Mouse (Mus musculus) megakaryocyte, embryonic 14.5 days (primary cell): ENCODE measurements at regions not wholly inside any gene's neighbourhood (a gene's known extent, or its start where the extent isn't known, plus 50 kb on each side); places are given as distances from the start of the nearest gene placed in this dataset.

Experiments
- H3K27me3 ChIP-seq: replicated peaks from 2 replicates; pipeline ENCODE3; 2012; ENCODE audit warnings: inconsistent platforms
- H3K36me3 ChIP-seq: replicated peaks from 2 replicates; pipeline ENCODE3; 2012; ENCODE audit warnings: low read length, inconsistent platforms, mixed read lengths
- H3K4me1 ChIP-seq: 2 replicates; pipeline ENCODE4 v1.6.1; 2012; ENCODE audit warnings: inconsistent platforms
- H3K4me3 ChIP-seq: replicated peaks from 2 replicates; pipeline ENCODE3; 2012; ENCODE audit warnings: moderate library complexity, mild to moderate bottlenecking, inconsistent platforms
- H3K9me3 ChIP-seq: 2 replicates; pipeline ENCODE4 v1.6.1; 2012; ENCODE audit warnings: inconsistent platforms
- FLI1 ChIP-seq: IDR thresholded peaks from 2 replicates; pipeline ENCODE4 v1.6.1; 2012; ENCODE audit warnings: low read length, inconsistent platforms, mixed read lengths
- GATA1 ChIP-seq: IDR thresholded peaks from 3 replicates; pipeline ENCODE4 v1.6.1; 2012; ENCODE audit warnings: mixed read lengths, low read length, inconsistent platforms, borderline replicate concordance

- Histone ChIP-seq H3K4me3 (peak overlapping the region; percentile 50), H3K9me3 (peaks cover 13% of the 10 kb centered on the region), H3K36me3 (no peaks in the 10 kb centered on the region), H3K27me3 (peaks cover 66% of the 10 kb centered on the region), H3K4me1 (peaks cover 5% of the 10 kb centered on the region; the same call in 1 of the 2 replicates)
- no peak for TF ChIP-seq FLI1
- TF ChIP-seq GATA1: no peak
Observed at GRCm38 (mm10) chr2:166412031-166412858, 256.8 kb upstream of the Sulf2 start.

GRCm38 (mm10) chr2:166409391-166409790 lies 253.9 kb upstream of the Sulf2 start:
- TF ChIP-seq FLI1: no peak
- TF ChIP-seq GATA1: no peak
- H3K36me3 ChIP-seq: no peaks in the 10 kb centered on the region
- no peak overlapping the region for H3K4me3 ChIP-seq
- peaks cover 13% of the 10 kb centered on the region for H3K9me3 ChIP-seq
- peaks cover 5% of the 10 kb centered on the region; the same call in 1 of the 2 replicates for H3K4me1 ChIP-seq
- peaks cover 74% of the 10 kb centered on the region for H3K27me3 ChIP-seq

GRCm38 (mm10) chr2:166408806-166409205 lies 253.3 kb upstream of the Sulf2 start:
- peaks cover 75% of the 10 kb centered on the region for H3K27me3 ChIP-seq
- peaks cover 5% of the 10 kb centered on the region; the same call in 1 of the 2 replicates for H3K4me1 ChIP-seq
- peaks cover 13% of the 10 kb centered on the region for H3K9me3 ChIP-seq
- no peaks in the 10 kb centered on the region for H3K36me3 ChIP-seq
- no peak overlapping the region for H3K4me3 ChIP-seq
- TF ChIP-seq FLI1 (no peak), GATA1 (no peak)

DNA sequence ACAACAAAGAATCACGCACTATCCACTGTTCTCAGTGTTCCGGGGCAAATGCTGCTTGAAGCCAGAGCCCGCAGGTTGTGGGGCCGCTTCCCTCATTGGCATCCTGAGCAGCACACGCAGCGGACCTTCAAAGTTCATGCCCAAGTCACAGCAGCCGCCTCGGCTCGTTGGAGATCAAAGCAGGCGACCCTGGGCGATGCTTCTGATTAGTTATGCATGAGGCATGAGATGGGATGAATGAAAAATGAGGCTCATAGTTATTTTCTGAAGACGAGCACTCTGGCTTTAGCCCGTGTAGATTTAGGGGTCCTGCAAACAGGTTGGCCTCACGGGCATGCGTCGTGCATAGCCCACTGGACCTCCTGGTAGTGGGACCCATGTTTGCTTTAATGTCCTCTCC lies 252.5 kb upstream of the Sulf2 start:
- H3K27me3 ChIP-seq: peaks cover 72% of the 10 kb centered on the region
- peaks cover 5% of the 10 kb centered on the region; the same call in 1 of the 2 replicates for H3K4me1 ChIP-seq
- H3K36me3 ChIP-seq: no peaks in the 10 kb centered on the region
- no peak for TF ChIP-seq GATA1
- TF ChIP-seq FLI1: no peak
- H3K9me3 ChIP-seq: peaks cover 13% of the 10 kb centered on the region
- H3K4me3 ChIP-seq: no peak overlapping the region

DNA sequence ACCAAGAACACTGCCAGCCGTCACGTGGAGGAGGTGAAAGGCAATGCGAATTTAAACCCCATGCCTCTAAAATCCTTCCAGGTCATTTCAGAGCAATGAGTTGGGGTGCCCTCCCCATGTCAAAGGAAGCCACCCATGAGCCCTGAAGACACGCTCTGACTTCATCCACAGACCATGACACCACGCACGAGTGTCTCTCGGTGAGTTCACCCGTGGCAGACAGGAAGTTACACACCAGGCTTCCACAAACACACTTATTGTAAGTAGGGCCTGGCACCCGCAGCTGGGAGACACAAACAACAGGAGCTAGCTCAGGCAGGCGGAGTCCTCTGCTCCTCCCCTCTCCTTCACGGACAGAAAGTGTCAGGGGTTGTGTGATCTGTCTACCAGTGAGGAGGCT lies 251.4 kb upstream of the Sulf2 start:
- Histone ChIP-seq H3K36me3 (no peaks in the 10 kb centered on the region), H3K9me3 (peaks cover 13% of the 10 kb centered on the region), H3K4me3 (no peak overlapping the region), H3K27me3 (peaks cover 70% of the 10 kb centered on the region), H3K4me1 (no peaks in the 10 kb centered on the region; the same call in 1 of the 2 replicates)
- TF ChIP-seq FLI1 (no peak), GATA1 (no peak)

- TF ChIP-seq GATA1: no peak
- no peak for TF ChIP-seq FLI1
- no peaks in the 10 kb centered on the region for H3K9me3 ChIP-seq
- H3K4me3 ChIP-seq: no peak overlapping the region
- no peaks in the 10 kb centered on the region; the same call in 1 of the 2 replicates for H3K4me1 ChIP-seq
- H3K36me3 ChIP-seq: no peaks in the 10 kb centered on the region
- peaks cover 54% of the 10 kb centered on the region for H3K27me3 ChIP-seq
Observed at GRCm38 (mm10) chr2:166403319-166403718, 247.9 kb upstream of the Sulf2 start.

DNA sequence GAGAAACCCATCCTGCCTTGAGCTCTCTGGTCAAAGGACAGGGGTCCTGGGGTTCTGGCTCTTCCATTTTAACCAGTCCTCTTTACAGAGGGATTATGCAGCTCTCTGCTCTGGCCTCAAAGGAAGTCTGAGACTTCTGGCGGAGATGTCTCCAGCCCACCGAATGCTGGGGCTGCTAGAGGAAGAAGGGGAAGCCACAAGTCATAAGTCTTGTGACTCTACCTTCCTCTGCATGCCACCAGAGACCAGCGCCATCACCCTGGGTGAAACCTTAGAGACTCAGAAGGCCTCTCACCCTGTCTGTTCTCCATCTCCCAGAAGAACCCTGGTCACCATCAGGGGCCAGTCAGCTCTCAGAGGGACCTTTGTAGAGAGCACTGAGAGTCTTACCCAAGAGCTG lies 246.4 kb upstream of the Sulf2 start:
- Histone ChIP-seq H3K36me3 (no peaks in the 10 kb centered on the region), H3K4me3 (no peak overlapping the region), H3K4me1 (no peaks in the 10 kb centered on the region; the same call in 1 of the 2 replicates), H3K9me3 (no peaks in the 10 kb centered on the region), H3K27me3 (peaks cover 50% of the 10 kb centered on the region)
- TF ChIP-seq FLI1 (no peak), GATA1 (no peak)

DNA sequence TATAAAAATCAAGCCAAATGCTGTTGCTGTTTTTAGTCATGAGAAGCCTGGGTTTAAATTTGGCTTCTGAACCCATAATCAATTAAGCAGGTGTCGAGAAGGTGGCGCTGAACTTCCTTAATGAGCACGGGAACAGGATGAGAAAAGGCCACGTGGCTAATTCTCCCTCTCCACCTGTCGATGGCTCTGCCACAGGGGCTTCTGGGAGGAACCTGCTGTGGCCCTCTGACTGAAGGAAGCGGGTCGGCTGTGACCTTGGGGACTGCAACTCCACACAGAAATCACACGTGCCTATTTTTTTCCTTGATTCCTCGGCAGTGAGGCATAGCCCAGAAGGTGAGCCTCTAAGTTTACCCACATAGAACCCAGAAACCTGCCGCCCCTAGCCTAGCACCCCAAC lies 244.8 kb upstream of the Sulf2 start:
- H3K4me1 ChIP-seq: no peaks in the 10 kb centered on the region; the same call in 1 of the 2 replicates
- no peaks in the 10 kb centered on the region for H3K36me3 ChIP-seq
- TF ChIP-seq GATA1: no peak
- no peak for TF ChIP-seq FLI1
- no peak overlapping the region for H3K4me3 ChIP-seq
- H3K27me3 ChIP-seq: peaks cover 51% of the 10 kb centered on the region
- H3K9me3 ChIP-seq: peaks cover 9% of the 10 kb centered on the region

- TF ChIP-seq FLI1: no peak
- no peak for TF ChIP-seq GATA1
- Histone ChIP-seq H3K27me3 (peaks cover 48% of the 10 kb centered on the region), H3K9me3 (peaks cover 10% of the 10 kb centered on the region), H3K4me3 (no peak overlapping the region), H3K4me1 (no peaks in the 10 kb centered on the region; the same call in 1 of the 2 replicates), H3K36me3 (no peaks in the 10 kb centered on the region)
Observed at GRCm38 (mm10) chr2:166399140-166399830, 243.8 kb upstream of the Sulf2 start.

DNA sequence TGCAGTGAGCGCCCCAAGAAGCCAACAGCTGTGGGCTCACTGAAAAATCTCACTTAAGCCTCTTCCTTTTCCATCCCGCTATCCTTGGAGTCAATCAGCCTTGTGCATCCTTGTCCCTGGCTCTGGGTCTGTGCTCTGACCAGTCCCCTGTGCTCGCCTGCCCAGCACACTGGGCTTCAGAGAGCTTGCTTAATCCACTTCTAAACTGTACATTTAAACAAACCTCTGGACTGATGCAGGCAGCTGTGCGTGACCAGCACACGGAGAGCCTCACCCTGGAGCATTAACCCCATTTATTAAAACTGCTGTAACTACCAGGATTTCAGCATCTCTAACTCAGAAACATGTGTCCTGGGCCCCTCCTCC lies 243.3 kb upstream of the Sulf2 start:
- Histone ChIP-seq H3K4me3 (no peak overlapping the region), H3K4me1 (no peaks in the 10 kb centered on the region; the same call in 1 of the 2 replicates), H3K36me3 (no peaks in the 10 kb centered on the region), H3K27me3 (peaks cover 49% of the 10 kb centered on the region), H3K9me3 (peaks cover 10% of the 10 kb centered on the region)
- TF ChIP-seq FLI1 (no peak), GATA1 (no peak)
